Mouse (Mus musculus) neural tube, embryonic 13.5 days (tissue): ENCODE measurements around the gene Sptb. TPM values are rescaled to one million over a fixed set of nuclear protein-coding genes. Genes with fewer than 3 reads are reported as not detected.

Experiments
- ATAC-seq: fragments of 200-750 bp; cut with Nextera tagmentation; 2 replicates; pipeline ENCODE4 v1.8.0; 2017; ENCODE audit warnings: low read depth, mild to moderate bottlenecking, moderate TSS enrichment, moderate library complexity
- H3K27ac ChIP-seq: fragments of 300-500 bp; sonication (generic); replicated peaks from 2 replicates; pipeline ENCODE4 v1.5.1; 2015; ENCODE audit warnings: moderate library complexity, mild to moderate bottlenecking, inconsistent platforms
- H3K27me3 ChIP-seq: fragments of 300-500 bp; sonication (generic); 2 replicates; pipeline ENCODE4 v1.6.1; 2015; ENCODE audit warnings: mild to moderate bottlenecking, inconsistent platforms
- H3K36me3 ChIP-seq: fragments of 300-500 bp; sonication (generic); 2 replicates; pipeline ENCODE4 v1.6.1; 2015; ENCODE audit warnings: mild to moderate bottlenecking, inconsistent platforms
- H3K4me1 ChIP-seq: fragments of 300-500 bp; sonication (generic); replicated peaks from 2 replicates; pipeline ENCODE4 v1.6.1; 2015; ENCODE audit warnings: inconsistent platforms
- H3K4me2 ChIP-seq: fragments of 300-500 bp; sonication (generic); 2 replicates; pipeline ENCODE4 v1.6.1; 2015; ENCODE audit warnings: inconsistent platforms, mild to moderate bottlenecking, moderate library complexity
- H3K4me3 ChIP-seq: fragments of 300-500 bp; sonication (generic); 2 replicates; pipeline ENCODE4 v1.5.1; 2015; ENCODE audit warnings: mild to moderate bottlenecking, inconsistent platforms
- H3K9ac ChIP-seq: fragments of 300-500 bp; sonication (generic); 2 replicates; pipeline ENCODE4 v1.6.1; 2015; ENCODE audit warnings: moderate library complexity, mild to moderate bottlenecking, inconsistent platforms
- H3K9me3 ChIP-seq: fragments of 300-500 bp; sonication (generic); 2 replicates; pipeline ENCODE4 v1.6.1; 2016; ENCODE audit warnings: inconsistent platforms
- WGBS: fragments of 180-500 bp; shearing (Covaris S2); methylation state at CpG from one replicate; pipeline ENCODE4 v1.1.7; 2015; 5-methylcytosine and 5-hydroxymethylcytosine counted together
- polyA plus RNA-seq: library from polyadenylated mRNA; unstranded; fragments of >200 nt; fragmentation: Nextera tagmentation; extraction: Ambion mirVana; gene quantifications from 2 replicates; pipeline ENCODE4 v1.2.1, GENCODE M21; 2015

Gene Sptb
- polyA plus RNA-seq, 1 experiment from 2014 or later = 2.7 TPM

DNA sequence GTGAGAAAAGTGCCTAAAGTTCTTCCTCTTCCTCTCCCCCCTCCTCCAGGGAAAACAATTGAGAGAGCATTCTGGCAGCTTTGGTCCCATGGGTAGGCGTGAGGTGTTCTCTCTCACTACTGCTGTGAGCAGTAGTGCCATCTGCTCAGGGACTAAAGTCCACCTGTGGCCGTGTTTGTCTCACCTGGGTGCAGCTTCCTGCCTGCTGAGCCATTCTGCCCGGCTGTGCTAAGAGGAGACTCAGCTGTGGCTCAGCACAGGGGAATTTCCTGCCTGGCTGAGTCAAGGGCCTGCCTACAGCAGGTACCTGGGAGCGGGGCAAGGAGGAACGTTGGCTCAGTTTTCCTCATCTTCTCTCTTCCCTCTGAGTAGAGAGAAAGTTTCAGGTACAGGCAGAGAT, 152.1 kb downstream of the Sptb start:
- H3K9ac ChIP-seq = no peak overlapping the region
- WGBS = 85% methylated on average over 5 of the region's 5 CpGs
- no peaks in the 10 kb centered on the region for H3K27me3 ChIP-seq
- H3K36me3 ChIP-seq = no peaks in the 10 kb centered on the region
- H3K4me3 ChIP-seq = no peak overlapping the region
- no peaks in the 10 kb centered on the region for H3K9me3 ChIP-seq
- no peak overlapping the region for H3K27ac ChIP-seq
- no peak for ATAC-seq
- H3K4me1 ChIP-seq = peaks cover 16% of the 10 kb centered on the region
- H3K4me2 ChIP-seq = no peak overlapping the region

DNA sequence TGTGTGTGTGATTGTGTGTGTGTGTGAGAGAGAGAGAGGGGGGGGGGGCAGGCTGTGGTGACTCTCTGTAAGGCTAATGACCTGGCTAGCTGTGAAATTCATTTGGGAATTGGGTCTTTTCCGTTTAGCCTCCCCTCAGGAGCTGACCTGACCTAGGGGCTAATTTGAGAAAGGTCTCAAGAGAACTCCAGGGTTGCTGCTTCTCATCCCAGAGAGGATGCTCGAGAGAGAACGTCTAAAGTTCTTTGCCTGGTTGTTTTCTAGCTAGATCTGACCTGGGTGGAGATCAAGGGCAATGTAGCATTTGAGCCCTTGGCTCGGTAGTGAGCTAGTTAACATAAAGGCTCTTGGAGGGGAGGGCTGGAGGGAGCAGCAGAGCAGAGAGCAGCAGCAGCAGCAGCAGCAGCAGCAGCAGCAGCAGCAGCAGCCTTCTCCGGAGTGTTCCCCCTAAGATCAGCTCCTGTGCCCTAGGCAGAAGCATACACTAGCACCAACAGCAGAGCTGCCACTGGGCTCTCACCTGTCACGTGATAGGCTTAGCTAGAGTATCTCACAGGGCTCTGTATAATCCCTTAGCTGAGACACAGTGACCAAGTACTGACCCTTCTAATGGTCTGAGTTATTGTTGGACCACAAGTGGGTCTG, 153.5 kb downstream of the Sptb start:
- Histone ChIP-seq H3K4me2 (no peak overlapping the region), H3K27ac (no peak overlapping the region), H3K36me3 (no peaks in the 10 kb centered on the region), H3K27me3 (no peaks in the 10 kb centered on the region), H3K9me3 (no peaks in the 10 kb centered on the region), H3K4me1 (peaks cover 23% of the 10 kb centered on the region), H3K4me3 (no peak overlapping the region), H3K9ac (no peak overlapping the region)
- peak; percentile 15; the same call in 1 of the 2 replicates for ATAC-seq
- WGBS = 30% methylated on average over 6 of the region's 6 CpGs

DNA sequence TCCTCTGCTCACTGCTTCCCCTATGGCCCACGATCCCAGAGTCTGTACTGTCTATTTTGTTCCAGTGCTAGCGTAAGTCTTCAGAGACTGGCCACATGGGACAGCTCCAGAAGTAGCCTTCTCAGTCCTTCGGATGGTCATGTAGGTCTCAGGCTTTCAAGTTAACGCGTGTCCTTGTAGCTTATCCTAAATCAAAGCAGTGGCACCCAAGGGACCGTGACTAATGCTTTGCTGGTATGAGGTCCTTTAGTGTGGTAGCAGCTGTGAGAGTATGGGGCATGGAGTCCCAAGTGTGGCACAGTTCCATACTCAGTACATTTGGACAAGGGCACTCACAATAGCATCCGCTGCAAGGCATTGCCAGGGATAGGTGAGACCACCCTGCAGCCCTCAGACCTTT, 154.2 kb downstream of the Sptb start:
- no peak overlapping the region for H3K4me3 ChIP-seq
- no peaks in the 10 kb centered on the region for H3K27me3 ChIP-seq
- no peak overlapping the region for H3K4me2 ChIP-seq
- no peaks in the 10 kb centered on the region for H3K9me3 ChIP-seq
- 55% methylated on average over 7 of the region's 7 CpGs for WGBS
- no peak overlapping the region for H3K9ac ChIP-seq
- no peak for ATAC-seq
- no peaks in the 10 kb centered on the region for H3K36me3 ChIP-seq
- H3K27ac ChIP-seq = no peak overlapping the region
- H3K4me1 ChIP-seq = peaks cover 24% of the 10 kb centered on the region

DNA sequence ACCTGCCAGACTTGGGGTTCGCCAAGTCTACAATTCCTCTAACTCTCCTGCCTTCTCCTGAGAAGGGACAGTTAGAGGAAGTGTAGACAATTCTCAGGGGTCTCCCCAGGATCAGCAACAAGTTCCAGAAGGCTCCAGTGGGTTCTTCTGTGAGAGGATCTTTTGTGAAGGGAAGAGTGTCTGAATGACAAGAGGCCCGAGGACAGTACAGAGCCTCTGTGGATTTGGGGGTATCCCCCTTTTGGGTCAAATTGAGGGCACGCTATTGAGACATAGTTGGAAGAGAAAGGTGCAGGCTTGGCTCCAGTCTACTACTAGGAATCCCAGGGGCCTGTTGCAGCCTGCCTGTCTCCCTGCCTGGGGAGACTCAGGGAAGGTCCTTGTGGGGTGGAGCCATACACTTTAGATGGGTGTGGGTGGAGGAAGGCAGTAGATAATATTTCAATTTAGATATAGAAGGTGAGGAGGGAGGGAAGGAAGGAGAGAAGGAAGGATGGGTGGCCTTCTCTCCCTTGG, 155.4 kb downstream of the Sptb start:
- no peaks in the 10 kb centered on the region for H3K9me3 ChIP-seq
- H3K27ac ChIP-seq = no peak overlapping the region
- no peaks in the 10 kb centered on the region for H3K27me3 ChIP-seq
- no peak overlapping the region for H3K4me3 ChIP-seq
- H3K36me3 ChIP-seq = no peaks in the 10 kb centered on the region
- no peak overlapping the region for H3K9ac ChIP-seq
- H3K4me1 ChIP-seq = peaks cover 24% of the 10 kb centered on the region
- H3K4me2 ChIP-seq = no peak overlapping the region
- ATAC-seq = no peak
- 93% methylated on average over 3 of the region's 3 CpGs for WGBS

DNA sequence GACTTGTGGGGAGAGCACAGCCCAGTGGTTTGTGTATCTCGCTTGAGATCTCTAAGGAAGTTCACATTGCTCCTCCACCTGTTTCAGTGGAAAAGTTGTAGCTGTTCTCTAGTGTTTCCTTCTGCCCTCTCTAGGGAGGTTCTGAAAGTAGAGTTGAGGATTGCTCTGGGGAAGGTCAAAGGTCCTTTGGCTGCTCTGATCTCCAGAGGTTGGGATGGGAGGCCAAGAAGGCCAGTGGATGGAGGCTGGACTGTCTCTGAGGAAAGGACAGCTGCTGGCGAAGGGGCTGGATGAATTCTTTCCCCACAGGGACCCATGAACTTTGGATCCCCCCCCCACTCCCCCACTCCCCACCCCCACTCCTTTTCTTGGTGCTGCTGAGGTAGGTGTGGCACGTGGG, 156.0 kb downstream of the Sptb start:
- Histone ChIP-seq H3K4me3 (no peak overlapping the region), H3K27ac (no peak overlapping the region), H3K4me2 (no peak overlapping the region), H3K9me3 (no peaks in the 10 kb centered on the region), H3K4me1 (peaks cover 24% of the 10 kb centered on the region), H3K36me3 (no peaks in the 10 kb centered on the region), H3K27me3 (no peaks in the 10 kb centered on the region), H3K9ac (no peak overlapping the region)
- no peak for ATAC-seq
- 90% methylated on average over 3 of the region's 3 CpGs for WGBS

DNA sequence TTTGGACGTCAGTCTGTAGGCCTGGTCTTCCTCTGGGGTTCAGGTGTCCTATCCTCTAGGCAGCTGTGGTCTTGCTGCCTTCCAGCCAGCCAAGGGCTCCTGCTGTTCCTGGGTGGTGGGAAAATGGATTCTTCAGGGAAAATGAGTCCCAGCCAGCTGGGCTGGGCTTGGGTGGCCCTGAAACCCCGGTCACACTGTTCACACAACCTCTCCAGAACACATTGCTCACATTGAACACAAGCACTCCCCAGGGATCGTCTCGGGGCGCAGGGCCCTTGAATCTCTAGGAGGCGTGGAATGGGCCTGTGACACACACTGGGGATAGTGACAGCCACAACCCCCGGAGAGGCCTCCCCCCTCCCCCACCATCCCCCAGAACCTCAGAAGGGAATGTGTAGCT, 156.4 kb downstream of the Sptb start:
- H3K36me3 ChIP-seq = no peaks in the 10 kb centered on the region
- no peak overlapping the region for H3K4me2 ChIP-seq
- H3K9me3 ChIP-seq = no peaks in the 10 kb centered on the region
- no peak for ATAC-seq
- WGBS = 75% methylated on average over 7 of the region's 7 CpGs
- no peak overlapping the region for H3K9ac ChIP-seq
- no peak overlapping the region for H3K4me3 ChIP-seq
- H3K4me1 ChIP-seq = peaks cover 24% of the 10 kb centered on the region
- peaks cover 2% of the 10 kb centered on the region; the same call in 1 of the 2 replicates for H3K27me3 ChIP-seq
- H3K27ac ChIP-seq = no peak overlapping the region

DNA sequence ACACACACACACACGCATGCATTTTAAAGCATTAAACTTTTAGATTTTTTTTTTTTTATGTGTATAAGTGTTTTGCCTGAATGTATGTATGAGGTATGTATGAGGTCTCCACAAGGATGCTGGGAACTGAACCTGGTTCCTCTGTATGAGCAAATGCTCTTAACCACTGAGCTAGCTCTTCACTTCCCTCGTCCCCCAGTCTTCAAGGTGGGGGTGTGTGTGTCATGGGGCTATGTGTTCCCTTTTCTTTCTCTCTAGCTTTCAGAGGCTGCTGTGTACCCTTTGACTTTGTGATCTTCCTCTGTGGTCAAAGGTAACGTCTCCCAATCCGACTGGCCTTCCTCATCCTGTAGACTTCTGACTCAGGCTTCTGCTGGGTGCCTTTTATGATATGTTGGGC, 157.4 kb downstream of the Sptb start:
- no peaks in the 10 kb centered on the region for H3K36me3 ChIP-seq
- peaks cover 28% of the 10 kb centered on the region for H3K4me1 ChIP-seq
- H3K9ac ChIP-seq = no peak overlapping the region
- ATAC-seq = no peak
- H3K4me2 ChIP-seq = no peak overlapping the region
- H3K9me3 ChIP-seq = no peaks in the 10 kb centered on the region
- H3K27me3 ChIP-seq = peaks cover 10% of the 10 kb centered on the region
- H3K4me3 ChIP-seq = no peak overlapping the region
- no peak overlapping the region for H3K27ac ChIP-seq
- 84% methylated on average over 4 of the region's 4 CpGs for WGBS

DNA sequence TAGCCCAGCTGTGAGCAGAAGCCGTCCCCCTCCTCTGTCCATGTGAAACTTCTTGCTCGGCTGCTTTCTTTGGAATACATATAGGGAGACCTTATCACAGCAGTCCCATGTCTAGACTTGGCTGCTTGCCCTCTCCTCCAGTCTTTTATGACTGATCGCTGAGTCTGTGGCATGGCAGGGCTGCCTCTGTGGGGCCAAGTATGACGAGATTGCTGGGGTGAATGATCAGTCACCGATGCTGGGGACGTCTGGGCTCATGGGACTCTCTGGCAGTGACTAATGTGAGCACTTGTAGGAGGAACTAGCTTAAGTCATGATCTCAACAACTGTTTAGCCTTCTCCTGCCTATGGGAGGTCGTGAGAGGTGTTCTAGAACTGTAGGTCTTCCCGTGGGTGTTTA, 158.0 kb downstream of the Sptb start:
- H3K36me3 ChIP-seq = no peaks in the 10 kb centered on the region
- 66% methylated on average over 8 of the region's 8 CpGs for WGBS
- no peak for ATAC-seq

DNA sequence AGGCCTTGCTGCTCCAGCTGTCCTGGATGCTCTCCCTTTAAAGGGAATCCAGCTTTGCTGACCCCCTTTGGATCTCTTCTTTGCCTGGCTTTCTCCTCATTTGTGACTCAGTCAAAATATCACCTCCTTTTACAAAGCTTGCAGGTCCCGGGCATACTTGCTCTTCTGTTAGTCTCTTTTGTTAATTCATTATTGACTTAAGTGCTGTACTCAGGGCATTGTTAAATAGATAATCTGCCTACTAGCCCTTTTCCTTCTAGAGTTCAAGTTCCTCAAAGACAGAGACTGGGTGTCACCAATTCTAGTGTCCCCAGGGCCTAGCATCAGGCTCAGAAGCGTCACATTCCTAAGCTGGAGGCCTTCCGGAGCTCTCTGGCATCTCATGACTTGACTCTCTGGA, 161.1 kb downstream of the Sptb start:
- H3K27me3 ChIP-seq = peaks cover 38% of the 10 kb centered on the region
- 80% methylated on average over 3 of the region's 3 CpGs for WGBS
- H3K4me2 ChIP-seq = no peak overlapping the region
- H3K27ac ChIP-seq = no peak overlapping the region
- no peak overlapping the region for H3K4me3 ChIP-seq
- H3K36me3 ChIP-seq = no peaks in the 10 kb centered on the region
- H3K9me3 ChIP-seq = no peaks in the 10 kb centered on the region
- H3K9ac ChIP-seq = no peak overlapping the region
- H3K4me1 ChIP-seq = peaks cover 36% of the 10 kb centered on the region
- ATAC-seq = no peak

More for the DNA sequence above, 158.0 kb downstream of the Sptb start:
- H3K4me2 ChIP-seq = no peak overlapping the region
- no peaks in the 10 kb centered on the region for H3K9me3 ChIP-seq
- H3K27me3 ChIP-seq = peaks cover 17% of the 10 kb centered on the region
- H3K4me3 ChIP-seq = no peak overlapping the region
- no peak overlapping the region for H3K27ac ChIP-seq
- no peak overlapping the region for H3K9ac ChIP-seq
- H3K4me1 ChIP-seq = peaks cover 35% of the 10 kb centered on the region

DNA sequence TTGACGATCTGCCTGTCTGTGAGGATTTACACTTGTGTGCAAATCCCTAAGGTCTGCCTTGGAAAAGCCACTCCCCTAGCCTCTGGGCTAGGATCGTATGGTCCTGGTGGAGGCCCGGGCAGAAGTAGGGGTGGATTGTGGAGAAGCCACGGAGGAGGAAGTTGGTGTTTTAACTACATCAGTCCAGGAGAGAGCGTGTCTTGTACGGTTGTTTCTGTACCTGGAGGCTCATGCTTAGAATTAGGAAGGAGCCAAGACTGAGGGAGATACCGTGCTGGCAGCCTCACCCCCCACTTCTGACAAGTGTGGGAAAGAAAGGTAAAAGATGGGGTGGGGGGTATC, 162.3 kb downstream of the Sptb start:
- Histone ChIP-seq H3K27me3 (peaks cover 38% of the 10 kb centered on the region), H3K9ac (no peak overlapping the region), H3K9me3 (no peaks in the 10 kb centered on the region), H3K36me3 (no peaks in the 10 kb centered on the region), H3K4me1 (peaks cover 36% of the 10 kb centered on the region), H3K4me2 (peak overlapping the region; percentile 50), H3K27ac (no peak overlapping the region), H3K4me3 (no peak overlapping the region)
- 24% methylated on average over 7 of the region's 7 CpGs for whole genome bisulfite sequencing
- no peak for ATAC-seq

DNA sequence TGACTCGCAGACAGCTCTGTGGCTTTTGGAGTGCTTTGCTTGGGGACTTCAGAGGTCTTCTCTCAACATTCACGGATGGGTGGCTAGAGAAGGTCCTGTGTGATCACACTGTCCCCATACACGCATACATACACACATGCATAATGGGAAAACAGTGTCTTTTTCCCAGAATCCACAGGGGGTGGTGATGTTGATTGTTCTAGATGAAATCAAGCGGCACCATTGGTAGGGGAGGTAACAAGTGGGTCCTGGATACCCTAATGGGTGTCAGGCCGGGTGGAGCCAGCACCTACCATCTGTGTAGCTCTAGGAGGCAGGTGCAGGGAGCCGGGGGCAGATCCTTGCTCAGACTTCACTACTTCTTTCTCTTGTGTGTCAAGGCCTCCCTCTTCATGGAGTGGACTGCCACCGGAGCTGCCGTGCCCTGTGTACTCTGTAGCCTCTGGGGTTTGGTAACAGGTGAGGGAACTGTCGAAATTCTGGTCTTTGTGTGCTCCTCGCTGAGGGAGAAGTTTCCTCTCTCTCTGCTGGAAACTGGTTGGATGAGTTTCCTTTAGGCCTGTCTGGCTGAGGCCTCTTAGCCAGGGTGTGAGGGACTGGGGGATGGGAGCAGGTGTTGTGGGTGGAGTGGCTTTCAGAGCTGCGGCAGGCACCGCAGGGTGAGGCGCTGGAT, 162.8 kb downstream of the Sptb start:
- H3K36me3 ChIP-seq = no peaks in the 10 kb centered on the region
- no peaks in the 10 kb centered on the region for H3K9me3 ChIP-seq
- H3K4me1 ChIP-seq = peaks cover 36% of the 10 kb centered on the region
- no peak overlapping the region for H3K9ac ChIP-seq
- H3K27ac ChIP-seq = no peak overlapping the region
- peak overlapping the region; percentile 26; the same call in 1 of the 2 replicates for H3K4me3 ChIP-seq
- 23% methylated on average over 13 of the region's 13 CpGs for WGBS
- peak overlapping the region; percentile 50 for H3K4me2 ChIP-seq
- H3K27me3 ChIP-seq = peaks cover 38% of the 10 kb centered on the region
- ATAC-seq = peak; percentile 29; the same call in 1 of the 2 replicates

DNA sequence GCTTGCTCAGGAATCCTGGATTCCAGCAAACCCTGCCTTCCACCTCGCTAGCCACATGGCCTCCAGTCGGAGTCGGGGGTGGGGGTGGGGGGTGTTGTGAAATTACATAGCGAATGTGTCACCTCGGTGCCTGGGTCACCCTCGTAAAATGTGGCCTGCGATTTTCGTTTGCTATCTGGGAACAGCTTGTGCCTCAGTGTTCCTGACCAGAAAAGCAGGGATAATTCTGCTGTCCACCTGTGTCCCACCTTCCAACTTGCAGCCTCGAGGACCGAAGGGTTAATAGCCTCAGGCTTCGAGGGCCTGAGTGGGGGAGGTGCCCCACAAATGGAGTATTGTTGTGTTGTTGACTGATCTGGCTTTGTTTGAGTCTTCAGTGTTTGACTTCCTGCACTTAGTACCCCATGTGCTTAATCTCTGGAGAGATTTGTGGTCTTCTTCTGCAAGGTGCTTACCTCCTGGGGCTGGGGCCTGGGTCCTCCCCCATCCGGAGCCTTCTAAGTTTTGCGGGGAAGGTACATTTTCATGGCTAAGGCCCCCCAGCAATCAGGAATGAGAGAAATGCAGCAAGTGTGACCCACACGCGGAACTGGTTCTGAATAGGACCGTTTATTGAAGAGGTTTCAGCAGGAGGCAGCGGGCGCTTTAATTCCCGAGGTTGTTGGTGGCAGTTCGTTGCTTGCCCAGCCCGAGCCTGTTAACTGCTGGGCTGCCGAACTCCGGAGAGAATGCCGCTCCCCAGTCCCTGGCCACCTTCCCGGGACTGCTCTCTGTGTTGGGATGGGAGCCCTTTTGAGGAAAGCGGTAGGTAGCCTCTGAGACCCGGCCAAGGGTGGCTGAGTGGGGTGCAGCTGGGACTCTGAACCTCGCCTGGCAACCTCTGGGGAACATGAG, 163.7 kb downstream of the Sptb start:
- H3K9ac ChIP-seq = peak overlapping the region; percentile 46; the same call in 1 of the 2 replicates
- no peaks in the 10 kb centered on the region for H3K9me3 ChIP-seq
- peak overlapping the region; percentile 26 for H3K4me3 ChIP-seq
- ATAC-seq = peak; percentile 38; the same call in 1 of the 2 replicates
- no peak overlapping the region for H3K27ac ChIP-seq
- H3K4me2 ChIP-seq = peak overlapping the region; percentile 50
- H3K27me3 ChIP-seq = peaks cover 38% of the 10 kb centered on the region
- peaks cover 28% of the 10 kb centered on the region for H3K4me1 ChIP-seq
- WGBS = 6% methylated on average over 28 of the region's 28 CpGs
- H3K36me3 ChIP-seq = no peaks in the 10 kb centered on the region
